ENCODE assay signal across 7 mouse cellular contexts in the genomic region with DNA sequence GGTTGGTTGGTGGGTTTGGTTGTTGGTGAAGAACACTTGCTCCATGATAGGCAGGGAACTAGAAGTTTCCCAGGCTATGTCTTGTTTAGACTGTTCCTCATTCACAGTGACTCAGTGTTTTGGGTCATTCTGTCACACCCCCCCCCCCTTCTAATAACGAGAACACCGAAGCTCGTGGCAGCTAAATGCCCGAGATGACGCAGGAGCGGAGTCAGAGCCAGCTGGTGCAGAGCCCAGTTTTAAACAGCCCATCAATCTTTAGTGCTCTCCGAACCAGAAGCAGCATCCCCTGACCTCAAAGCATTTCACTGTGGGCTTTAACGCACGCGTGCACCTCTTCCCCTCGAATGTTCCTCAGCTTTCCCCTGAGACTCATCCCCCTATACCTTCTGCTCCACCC. TPM values are rescaled to one million over a fixed set of nuclear protein-coding genes. Genes with fewer than 3 reads are reported as not detected.
DNase-seq lines count a peak whose midpoint lies in the region; ATAC-seq lines count a peak whose summit lies in the region.

No protein-coding gene starts in this region.

- peak; percentile 42 to 56 for DNase-seq in layer of hippocampus, postnatal 36 days
- DNase-seq in layer of hippocampus, postnatal 14 days (ENCODE audit: low spot score in 2 of 2): no peak
- DNase-seq in adrenal gland, postnatal 36 days: peak; percentile 90 to 93
- DNase-seq in forebrain, embryonic 10.5 days (ENCODE audit: extremely low spot score, low spot score): no peak
- DNase-seq in embryo, embryonic 9.5 days (ENCODE audit: extremely low spot score): no peak

- no peaks in the 10 kb centered on the region for H3K9me3 ChIP-seq in forebrain, embryonic 10.5 days

- no peak overlapping the region for H3K27ac ChIP-seq in forebrain, embryonic 10.5 days

- no peaks in the 10 kb centered on the region for H3K4me1 ChIP-seq in forebrain, embryonic 10.5 days

- no peaks in the 10 kb centered on the region for H3K27me3 ChIP-seq in forebrain, embryonic 10.5 days (ENCODE audit: poor library complexity, severe bottlenecking)

- peak; percentile 80 for ATAC-seq in granulocyte monocyte progenitor cell, adult 5-6 weeks (replicated peaks; ENCODE audit: poor library complexity, severe bottlenecking)
- peak; percentile 73 for ATAC-seq in monocyte, adult 5-6 weeks (replicated peaks; ENCODE audit: insufficient number of reproducible peaks, low FRiP score, low TSS enrichment, poor library complexity, severe bottlenecking)

- H3K36me3 ChIP-seq in forebrain, embryonic 10.5 days (replicated peaks): no peaks in the 10 kb centered on the region

- WGBS in forebrain, embryonic 10.5 days: 92% methylated on average over 11 of the region's 11 CpGs

- no peak overlapping the region for H3K4me3 ChIP-seq in forebrain, embryonic 10.5 days

RNA-seq across cellular contexts. Expression of a gene that starts 29.3 kb away (rescaled TPM):
- total RNA-seq in layer of hippocampus, postnatal 36 days (2021): 100 to 1,000 TPM; 192 to 196 TPM
- total RNA-seq in layer of hippocampus, postnatal 14 days (2021): 100 to 1,000 TPM; 135 to 139 TPM
- total RNA-seq in adrenal gland, postnatal 36 days (2021): 10 to 100 TPM; 19.6 to 33.3 TPM
- total RNA-seq in granulocyte monocyte progenitor cell, adult 5-6 weeks (2014; fragmentation: Nextera tagmentation): 19.1 and 22.0 TPM in 2 replicates
- total RNA-seq in granulocyte monocyte progenitor cell, adult 5-6 weeks (2017): 29.8 and 45.2 TPM in 2 replicates
- total RNA-seq in monocyte, adult 5-6 weeks (2017): 86.3 to 119 TPM (median 111 TPM) in 3 replicates
- 1.9 and 4.7 TPM in 2 replicates for polyA plus RNA-seq in forebrain, embryonic 10.5 days (2016; fragmentation: Nextera tagmentation; extraction: Ambion mirVana)

Comparison
In these comparisons a context has a peak if more than half of its experiments do, and no peak if none do; other contexts are left out.
1. DNase-seq: peak in layer of hippocampus, postnatal 36 days (2 of 2) and adrenal gland, postnatal 36 days (2 of 2); none in layer of hippocampus, postnatal 14 days (0 of 2), forebrain, embryonic 10.5 days (single experiment) and embryo, embryonic 9.5 days (single experiment).